Mouse (Mus musculus) ES-E14 (cell line): ENCODE data around the gene Kbtbd2. TPM values are rescaled to one million over a fixed set of nuclear protein-coding genes. Genes with fewer than 3 reads are reported as not detected.

Experiments used
- DNase-seq: peaks from one replicate; pipeline ENCODE4 v3.0.0-alpha.2; 2013; ENCODE audit warnings: low read depth, low spot score
- H3K27ac ChIP-seq: 2 replicates; pipeline ENCODE4 v1.5.1; 2012; ENCODE audit warnings: low read depth, mild to moderate bottlenecking, low read length, moderate library complexity, mixed read lengths; ENCODE audit not compliant: poor library complexity, insufficient read depth, severe bottlenecking
- H3K36me3 ChIP-seq: 2 replicates; pipeline ENCODE4 v1.6.1; 2012; ENCODE audit warnings: mild to moderate bottlenecking, low read length, moderate library complexity, mixed read lengths; ENCODE audit not compliant: control insufficient read depth, poor library complexity, insufficient read depth, severe bottlenecking
- H3K4me1 ChIP-seq, 2 experiments: fragments of 150-350 bp in 1 of 2; sonication (generic) in 1 of 2; 2 replicates each; pipeline ENCODE4 v1.6.1; 2012; ENCODE audit warnings: low read length in 2 of 2, mild to moderate bottlenecking in 1 of 2, mixed read lengths in 1 of 2; ENCODE audit not compliant: control insufficient read depth in 2 of 2, insufficient read depth in 2 of 2, poor library complexity in 1 of 2
- H3K4me3 ChIP-seq, 2 experiments: fragments of 150-350 bp in 1 of 2; sonication (generic) in 1 of 2; 2 replicates each; pipeline ENCODE4 v1.5.1; 2012; ENCODE audit warnings: low read length in 2 of 2, low read depth in 1 of 2, mild to moderate bottlenecking in 1 of 2, mixed read lengths in 1 of 2; ENCODE audit not compliant: insufficient read depth in 1 of 2, poor library complexity in 1 of 2, severe bottlenecking in 1 of 2
- H3K9ac ChIP-seq: 2 replicates; pipeline ENCODE4 v1.6.1; 2012; ENCODE audit warnings: low read depth, mild to moderate bottlenecking, low read length, mixed read lengths; ENCODE audit not compliant: poor library complexity, insufficient read depth, severe bottlenecking
- H3K9me3 ChIP-seq: fragments of 150-350 bp; sonication (generic); 2 replicates; pipeline ENCODE4 v1.6.1; 2012; ENCODE audit warnings: low read depth, mild to moderate bottlenecking, low read length; ENCODE audit not compliant: control insufficient read depth, insufficient read depth
- CHD2 ChIP-seq: IDR thresholded peaks from 2 replicates; pipeline ENCODE4 v1.6.1; 2014; ENCODE audit warnings: mild to moderate bottlenecking, low read depth, low read length, inconsistent platforms
- HCFC1 ChIP-seq: IDR thresholded peaks from 2 replicates; pipeline ENCODE4 v1.6.1; 2012; ENCODE audit warnings: low read length, inconsistent platforms, borderline replicate concordance; ENCODE audit not compliant: insufficient read depth
- MAFK ChIP-seq: IDR thresholded peaks from 2 replicates; pipeline ENCODE4 v1.6.1; 2014; ENCODE audit warnings: mild to moderate bottlenecking, low read depth, low read length, inconsistent platforms; ENCODE audit not compliant: insufficient read depth
- ZC3H11A ChIP-seq: IDR thresholded peaks from 2 replicates; pipeline ENCODE4 v1.6.1; 2012; ENCODE audit warnings: low read depth, mild to moderate bottlenecking, inconsistent platforms, low read length, borderline replicate concordance
- ZNF384 ChIP-seq: IDR thresholded peaks from 2 replicates; pipeline ENCODE4 v1.6.1; 2012; ENCODE audit warnings: low read depth, low read length, inconsistent platforms
- in situ Hi-C, 2 experiments: fragments of 600-800 bp; cut with MboI; formaldehyde crosslinking; loops; one replicate each; pipeline ENCODE4 v1.15.1; 2025; ENCODE audit warnings: low sequenced_read_pairs in 2 of 2, inconsistent platforms in 1 of 2; ENCODE audit not compliant: unreplicated experiment in 2 of 2
- total RNA-seq: library from RNA; depleted of rRNA; stranded (reverse); fragments of 300-350 nt; gene quantifications from 2 replicates; pipeline ENCODE4 v1.2.3, GENCODE M21; 2012

Kbtbd2 gene
- total RNA-seq, 1 experiment, result 24.8 TPM

GRCm38 (mm10) chr6:56783561-56784272, 13.9 kb downstream of the Kbtbd2 start:
- DNase-seq, result no peak
- in situ Hi-C loops, result no loop called here
- Histone ChIP-seq H3K27ac (no peak overlapping the region), H3K9ac (no peak overlapping the region), H3K4me1 (no peaks in the 10 kb centered on the region; a peak in 1 of 4 replicates), H3K9me3 (no peaks in the 10 kb centered on the region), H3K36me3 (peaks cover 23% of the 10 kb centered on the region), H3K4me3 (no peak overlapping the region)
- no peak for TF ChIP-seq CHD2

GRCm38 (mm10) chr6:56779636-56780035, 18.0 kb downstream of the Kbtbd2 start:
- Histone ChIP-seq H3K36me3 (peaks cover 20% of the 10 kb centered on the region), H3K9ac (no peak overlapping the region), H3K4me1 (peaks cover 0 to 2% of the 10 kb centered on the region in 2 experiments; a peak in 2 of 4 replicates), H3K4me3 (no peak overlapping the region), H3K27ac (no peak overlapping the region), H3K9me3 (no peaks in the 10 kb centered on the region)
- no peak for DNase-seq
- in situ Hi-C loops, result no loop called here
- TF ChIP-seq HCFC1 (no peak), ZC3H11A (no peak), MAFK (no peak), CHD2 (no peak)

- in situ Hi-C loops, result no loop called here
- no peak for TF ChIP-seq MAFK
- no peak for TF ChIP-seq HCFC1
- TF ChIP-seq ZC3H11A, result no peak
- TF ChIP-seq ZNF384, result no peak
- no peak for TF ChIP-seq CHD2
- Histone ChIP-seq H3K9ac (no peak overlapping the region), H3K4me3 (no peak overlapping the region), H3K27ac (no peak overlapping the region), H3K9me3 (no peaks in the 10 kb centered on the region), H3K4me1 (peaks cover 0 to 2% of the 10 kb centered on the region in 2 experiments; a peak in 2 of 4 replicates), H3K36me3 (peaks cover 10% of the 10 kb centered on the region)
- DNase-seq, result no peak
Observed at GRCm38 (mm10) chr6:56775816-56776215, 21.8 kb downstream of the Kbtbd2 start.

GRCm38 (mm10) chr6:56765696-56766095, 31.9 kb downstream of the Kbtbd2 start:
- H3K27ac ChIP-seq, result no peak overlapping the region
- no peak for DNase-seq
- in situ Hi-C loops, result no loop called here
- no peaks in the 10 kb centered on the region for H3K36me3 ChIP-seq
- TF ChIP-seq MAFK, result no peak
- TF ChIP-seq HCFC1, result no peak
- no peak for TF ChIP-seq CHD2
- no peak for TF ChIP-seq ZNF384
- no peak for TF ChIP-seq ZC3H11A
- no peak overlapping the region for H3K4me3 ChIP-seq
- no peaks in the 10 kb centered on the region for H3K4me1 ChIP-seq
- no peaks in the 10 kb centered on the region for H3K9me3 ChIP-seq
- no peak overlapping the region for H3K9ac ChIP-seq

- H3K4me1 ChIP-seq, result no peaks in the 10 kb centered on the region
- in situ Hi-C loops, result no loop called here
- no peaks in the 10 kb centered on the region for H3K36me3 ChIP-seq
- no peaks in the 10 kb centered on the region for H3K9me3 ChIP-seq
- H3K9ac ChIP-seq, result no peak overlapping the region
- no peak for DNase-seq
- H3K27ac ChIP-seq, result no peak overlapping the region
- TF ChIP-seq ZNF384, result no peak
- TF ChIP-seq MAFK, result no peak
- TF ChIP-seq HCFC1, result no peak
- TF ChIP-seq CHD2, result no peak
- TF ChIP-seq ZC3H11A, result no peak
- no peak overlapping the region for H3K4me3 ChIP-seq
Observed at GRCm38 (mm10) chr6:56765265-56765664, 32.3 kb downstream of the Kbtbd2 start.
